Mouse (Mus musculus): Measurements from ENCODE around the gene Psmd11.

- TF ChIP-seq CTCF (IDR thresholded peaks at IDR 0.05; ENCODE audit: control insufficient read depth, insufficient read depth, low read length) (no peak), POLR2A (IDR thresholded peaks at IDR 0.05; ENCODE audit: borderline replicate concordance, control insufficient read depth, low read depth, low read length) (no peak)
Measured at GRCm38 (mm10) chr11:80504519-80505385, 76.3 kb downstream of the Psmd11 start.

Measured in bone marrow, adult 2 months (tissue).